Mouse (Mus musculus) bone marrow, adult 2 months (tissue): ENCODE measurements at regions not wholly inside any gene's neighbourhood (a gene's known extent, or its start where the extent isn't known, plus 50 kb on each side); places are given as distances from the start of the nearest gene placed in this dataset.

Experiments
- CTCF ChIP-seq: fragments of 200-500 bp; IDR thresholded peaks from 2 replicates; pipeline ENCODE4 v1.5.1; 2011; ENCODE audit warnings: low read length, control low read depth; ENCODE audit not compliant: control insufficient read depth, insufficient read depth
- POLR2A ChIP-seq: fragments of 200-500 bp; IDR thresholded peaks from 2 replicates; pipeline ENCODE4 v1.6.1; 2011; ENCODE audit warnings: low read depth, mild to moderate bottlenecking, control low read depth, low read length, borderline replicate concordance; ENCODE audit not compliant: control insufficient read depth

GRCm38 (mm10) chr7:136209299-136210171 lies 493.4 kb upstream of the Mki67 start:
- TF ChIP-seq CTCF (no peak), POLR2A (no peak)
